Mouse (Mus musculus) heart, embryonic 14.5 days (tissue): ENCODE data around the gene Rmi2. TPM values are rescaled to one million over a fixed set of nuclear protein-coding genes. Genes with fewer than 3 reads are reported as not detected.
"Not testable (repeated sequence)": the region's sequence is repeated elsewhere in the genome, so short reads cannot be mapped to it uniquely, and the experiment has no call there.

Source experiments
- ATAC-seq: fragments of 200-750 bp; cut with Nextera tagmentation; 2 replicates; pipeline ENCODE4 v1.8.0; 2017; ENCODE audit warnings: low read depth, moderate TSS enrichment; ENCODE audit not compliant: insufficient number of reproducible peaks, insufficient read depth, low FRiP score
- H3K27ac ChIP-seq, 2 experiments: fragments of 200-500 bp in 1 of 2; fragments of 300-500 bp in 1 of 2; sonication (generic) in 1 of 2; replicated peaks in 1 of 2; 2 replicates each; pipeline ENCODE4 v1.5.1; 2012 to 2014; ENCODE audit warnings: low read depth in 2 of 2, low read length in 2 of 2, control low read depth in 1 of 2, mild to moderate bottlenecking in 1 of 2, mixed read lengths in 1 of 2; ENCODE audit not compliant: control insufficient read depth in 1 of 2, insufficient read depth in 1 of 2
- H3K27me3 ChIP-seq: fragments of 300-500 bp; sonication (generic); 2 replicates; pipeline ENCODE4 v1.6.1; 2014; ENCODE audit warnings: mild to moderate bottlenecking, low read length, control low read depth; ENCODE audit not compliant: control insufficient read depth, insufficient read depth
- H3K36me3 ChIP-seq: fragments of 300-500 bp; sonication (generic); 2 replicates; pipeline ENCODE4 v1.6.1; 2014; ENCODE audit warnings: mild to moderate bottlenecking, control low read depth, low read length, mixed read lengths; ENCODE audit not compliant: control insufficient read depth, insufficient read depth
- H3K4me1 ChIP-seq, 2 experiments: fragments of 200-500 bp in 1 of 2; fragments of 300-500 bp in 1 of 2; sonication (generic) in 1 of 2; 2 replicates each; pipeline ENCODE4 v1.6.1; 2012 to 2014; ENCODE audit warnings: low read length in 2 of 2, control low read depth in 1 of 2, mixed read lengths in 1 of 2; ENCODE audit not compliant: control insufficient read depth in 2 of 2, insufficient read depth in 2 of 2
- H3K4me2 ChIP-seq: fragments of 300-500 bp; sonication (generic); 2 replicates; pipeline ENCODE4 v1.6.1; 2014; ENCODE audit warnings: mild to moderate bottlenecking, low read length
- H3K4me3 ChIP-seq, 2 experiments: fragments of 200-500 bp in 1 of 2; fragments of 300-500 bp in 1 of 2; sonication (generic) in 1 of 2; 2 replicates each; pipeline ENCODE4 v1.5.1; 2012 to 2014; ENCODE audit warnings: low read length in 2 of 2, mild to moderate bottlenecking in 2 of 2, control low read depth in 1 of 2, low read depth in 1 of 2, moderate library complexity in 1 of 2; ENCODE audit not compliant: control insufficient read depth in 1 of 2, insufficient read depth in 1 of 2
- H3K9ac ChIP-seq: fragments of 300-500 bp; sonication (generic); 2 replicates; pipeline ENCODE4 v1.6.1; 2014; ENCODE audit warnings: mild to moderate bottlenecking, low read length
- H3K9me3 ChIP-seq: fragments of 300-500 bp; sonication (generic); 2 replicates; pipeline ENCODE4 v1.6.1; 2016; ENCODE audit warnings: low read length, control low read depth; ENCODE audit not compliant: control insufficient read depth
- WGBS: fragments of 180-500 bp; shearing (Covaris S2); extraction: QIAGEN DNeasy Blood & Tissue Kit; methylation state at CpG from one replicate; pipeline ENCODE4 v1.1.7; 2014; 5-methylcytosine and 5-hydroxymethylcytosine counted together
- polyA plus RNA-seq: library from polyadenylated mRNA; unstranded; fragments of >200 nt; fragmentation: Nextera tagmentation; extraction: Ambion mirVana; gene quantifications from 2 replicates; pipeline ENCODE4 v1.2.1, GENCODE M21; 2014

The Rmi2 gene
- polyA plus RNA-seq, 1 experiment from 2014 or later = 2.8 TPM

- Histone ChIP-seq H3K4me1 (peaks cover 9 to 14% of the 10 kb centered on the region in 2 experiments; a peak in 3 of 4 replicates), H3K27me3 (no peaks in the 10 kb centered on the region), H3K36me3 (no peaks in the 10 kb centered on the region), H3K4me3 (no peak overlapping the region), H3K9ac (no peak overlapping the region), H3K9me3 (no peaks in the 10 kb centered on the region), H3K4me2 (no peak overlapping the region), H3K27ac (peak overlapping the region in 1 of 2 experiments; percentile 33; a peak in 1 of 4 replicates)
- ATAC-seq = no peak
- WGBS = 75% methylated on average over 4 of the region's 4 CpGs
Measured at GRCm38 (mm10) chr16:10850905-10851304, 16.0 kb downstream of the Rmi2 start.

GRCm38 (mm10) chr16:10852216-10852615, 17.4 kb downstream of the Rmi2 start:
- ATAC-seq, H3K4me2 ChIP-seq, H3K9ac ChIP-seq, H3K9me3 ChIP-seq, H3K36me3 ChIP-seq, H3K27me3 ChIP-seq, H3K4me3 ChIP-seq, H3K27ac ChIP-seq: not testable (repeated sequence)
- 92% methylated on average over 10 of the region's 10 CpGs for WGBS
- peaks cover 9 to 12% of the 10 kb centered on the region in 2 experiments; a peak in 3 of 4 replicates for H3K4me1 ChIP-seq

- Histone ChIP-seq H3K9me3 (no peaks in the 10 kb centered on the region), H3K27ac (no peak overlapping the region), H3K4me1 (peaks cover 0 to 6% of the 10 kb centered on the region in 2 experiments; a peak in 2 of 4 replicates), H3K4me2 (no peak overlapping the region), H3K4me3 (no peak overlapping the region), H3K36me3 (no peaks in the 10 kb centered on the region), H3K9ac (no peak overlapping the region), H3K27me3 (no peaks in the 10 kb centered on the region)
- no peak for ATAC-seq
- 80% methylated on average over 7 of the region's 7 CpGs for WGBS
Measured at GRCm38 (mm10) chr16:10859726-10860245, 24.9 kb downstream of the Rmi2 start.

- no peak overlapping the region for H3K27ac ChIP-seq
- no peaks in the 10 kb centered on the region for H3K36me3 ChIP-seq
- no peak overlapping the region for H3K4me2 ChIP-seq
- no peak overlapping the region for H3K9ac ChIP-seq
- H3K4me1 ChIP-seq = 0 out of 4 replicates have a peak, but pooled peaks cover 0 to 3% of the 10 kb centered on the region in 2 experiments
- H3K4me3 ChIP-seq = no peak overlapping the region
- H3K27me3 ChIP-seq = no peaks in the 10 kb centered on the region
- 76% methylated on average over 3 of the region's 3 CpGs for WGBS
- no peaks in the 10 kb centered on the region for H3K9me3 ChIP-seq
- ATAC-seq = no peak
Measured at GRCm38 (mm10) chr16:10861408-10861807, 26.5 kb downstream of the Rmi2 start.

- Histone ChIP-seq H3K4me1 (peaks cover 8% of the 10 kb centered on the region in 2 experiments), H3K9me3 (no peaks in the 10 kb centered on the region), H3K36me3 (no peaks in the 10 kb centered on the region), H3K4me3 (no peak overlapping the region), H3K27me3 (no peaks in the 10 kb centered on the region), H3K27ac (no peak overlapping the region), H3K4me2 (no peak overlapping the region), H3K9ac (no peak overlapping the region)
- WGBS = 80% methylated on average over 6 of the region's 6 CpGs
- ATAC-seq = no peak
Measured at GRCm38 (mm10) chr16:10864833-10865591, 30.2 kb downstream of the Rmi2 start.

GRCm38 (mm10) chr16:10865592-10865987, 30.7 kb downstream of the Rmi2 start:
- no peak for ATAC-seq
- Histone ChIP-seq H3K4me3 (no peak overlapping the region), H3K36me3 (no peaks in the 10 kb centered on the region), H3K4me2 (no peak overlapping the region), H3K9me3 (no peaks in the 10 kb centered on the region), H3K9ac (no peak overlapping the region), H3K4me1 (peaks cover 14% of the 10 kb centered on the region in 2 experiments), H3K27ac (no peak overlapping the region), H3K27me3 (no peaks in the 10 kb centered on the region)

- Histone ChIP-seq H3K27me3 (no peaks in the 10 kb centered on the region), H3K4me2 (no peak overlapping the region), H3K36me3 (no peaks in the 10 kb centered on the region), H3K4me3 (no peak overlapping the region), H3K4me1 (peaks cover 21 to 27% of the 10 kb centered on the region in 2 experiments), H3K27ac (no peak overlapping the region), H3K9me3 (no peaks in the 10 kb centered on the region), H3K9ac (no peak overlapping the region)
- ATAC-seq = no peak
- WGBS = 87% methylated on average over 8 of the region's 8 CpGs
Measured at GRCm38 (mm10) chr16:10866841-10867240, 32.0 kb downstream of the Rmi2 start.
